Mouse (Mus musculus): ENCODE results near the gene Tnfrsf11a. TPM values are rescaled to one million over a fixed set of nuclear protein-coding genes. Genes with fewer than 3 reads are reported as not detected.
A peak's percentile ranks its signal among the peaks of the same experiment; 100 is the strongest.
"Not testable (repeated sequence)": the region's sequence is repeated elsewhere in the genome, so short reads cannot be mapped to it uniquely, and the experiment has no call there.

The Tnfrsf11a gene
- 1 to 10 TPM; 1.2 to 1.4 TPM for total RNA-seq (2021)
- long read RNA-seq, experiment 1: 0 reads
- long read RNA-seq, experiment 2: 0 reads

GRCm38 (mm10) chr1:105780457-105781364, at the start of gene Tnfrsf11a:
TSS of gene Tnfrsf11a (plus strand) at chr1:105780718.
- DNase-seq: peak; percentile 59
- intact Hi-C loops (cut with DNase I; ENCODE audit: low total_unique reads): no loop called here

- intact Hi-C loops (cut with DNase I; ENCODE audit: low total_unique reads): no loop called here
- DNase-seq: no peak
Observed at GRCm38 (mm10) chr1:105735318-105735717, 45.2 kb upstream of the Tnfrsf11a start.

GRCm38 (mm10) chr1:105738334-105738733, 42.2 kb upstream of the Tnfrsf11a start:
- no peak for DNase-seq
- intact Hi-C loops (cut with DNase I; ENCODE audit: low total_unique reads): no loop called here

- intact Hi-C loops (cut with DNase I; ENCODE audit: low total_unique reads): no loop called here
- DNase-seq: no peak
Observed at GRCm38 (mm10) chr1:105739493-105739892, 41.0 kb upstream of the Tnfrsf11a start.

- intact Hi-C loops (cut with DNase I; ENCODE audit: low total_unique reads): no loop called here
- no peak for DNase-seq
Observed at GRCm38 (mm10) chr1:105742481-105742880, 38.0 kb upstream of the Tnfrsf11a start.

GRCm38 (mm10) chr1:105746444-105746843, 34.1 kb upstream of the Tnfrsf11a start:
- intact Hi-C loops (cut with DNase I; ENCODE audit: low total_unique reads): no loop called here
- DNase-seq: no peak

GRCm38 (mm10) chr1:105746858-105747596, 33.5 kb upstream of the Tnfrsf11a start:
- intact Hi-C loops (cut with DNase I; ENCODE audit: low total_unique reads): no loop called here
- no peak for DNase-seq

- intact Hi-C loops (cut with DNase I; ENCODE audit: low total_unique reads): no loop called here
- no peak for DNase-seq
Observed at GRCm38 (mm10) chr1:105748091-105748799, 32.3 kb upstream of the Tnfrsf11a start.

- DNase-seq: no peak
- intact Hi-C loops (cut with DNase I; ENCODE audit: low total_unique reads): no loop called here
Observed at GRCm38 (mm10) chr1:105752196-105752595, 28.3 kb upstream of the Tnfrsf11a start.

GRCm38 (mm10) chr1:105752944-105753343, 27.6 kb upstream of the Tnfrsf11a start:
- DNase-seq: no peak
- intact Hi-C loops (cut with DNase I; ENCODE audit: low total_unique reads): no loop called here

- intact Hi-C loops (cut with DNase I; ENCODE audit: low total_unique reads): no loop called here
- DNase-seq: no peak
Observed at GRCm38 (mm10) chr1:105758798-105759197, 21.7 kb upstream of the Tnfrsf11a start.

GRCm38 (mm10) chr1:105759422-105760165, 20.9 kb upstream of the Tnfrsf11a start:
- no peak for DNase-seq
- intact Hi-C loops (cut with DNase I; ENCODE audit: low total_unique reads): no loop called here

GRCm38 (mm10) chr1:105765586-105765985, 14.9 kb upstream of the Tnfrsf11a start:
- intact Hi-C loops (cut with DNase I; ENCODE audit: low total_unique reads): no loop called here

GRCm38 (mm10) chr1:105766099-105766498, 14.4 kb upstream of the Tnfrsf11a start:
- DNase-seq; intact Hi-C loops (cut with DNase I; ENCODE audit: low total_unique reads): not testable (repeated sequence)

More at GRCm38 (mm10) chr1:105765586-105765985, 14.9 kb upstream of the Tnfrsf11a start:
- DNase-seq: no peak

- DNase-seq: no peak
- intact Hi-C loops (cut with DNase I; ENCODE audit: low total_unique reads): no loop called here
Observed at GRCm38 (mm10) chr1:105768397-105768796, 12.1 kb upstream of the Tnfrsf11a start.

GRCm38 (mm10) chr1:105770685-105771084, 9.8 kb upstream of the Tnfrsf11a start:
- no peak for DNase-seq
- intact Hi-C loops (cut with DNase I; ENCODE audit: low total_unique reads): no loop called here

- intact Hi-C loops (cut with DNase I; ENCODE audit: low total_unique reads): no loop called here
- no peak for DNase-seq
Observed at GRCm38 (mm10) chr1:105776426-105776825, 4.1 kb upstream of the Tnfrsf11a start.

- intact Hi-C loops (cut with DNase I; ENCODE audit: low total_unique reads): no loop called here
- no peak for DNase-seq
Observed at GRCm38 (mm10) chr1:105780079-105780456, 450 bp upstream of the Tnfrsf11a start.
